Comparison of ENCODE assay signal across 8 mouse cellular contexts in the genomic region with DNA sequence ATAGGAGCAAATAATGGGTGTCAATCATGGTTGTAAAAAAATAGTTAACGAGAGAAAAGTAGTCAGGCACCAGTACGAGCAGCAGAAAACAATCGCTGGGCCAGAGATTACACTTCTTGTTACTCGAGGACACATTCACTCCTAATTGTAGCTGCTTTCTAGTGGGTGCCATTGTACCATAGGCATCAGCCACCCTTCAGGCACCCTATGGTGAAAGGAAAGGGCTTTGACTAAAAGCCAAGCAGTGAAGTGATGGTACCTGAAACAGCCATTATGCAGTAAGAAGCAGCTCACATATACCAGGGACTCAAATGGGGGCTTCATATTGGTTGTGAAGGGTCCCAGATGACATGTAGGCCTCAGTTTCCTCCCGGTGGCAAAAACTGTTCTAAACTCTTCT. TPM values are rescaled to one million over a fixed set of nuclear protein-coding genes. Genes with fewer than 3 reads are reported as not detected.
DNase-seq lines count a peak whose midpoint lies in the region; ATAC-seq and TF ChIP-seq lines count a peak whose summit lies in the region.

No protein-coding gene starts in this region.

- TF ChIP-seq EP300 in MEL (IDR thresholded peaks at IDR 0.05; ENCODE audit: low read depth in 1 of 2, low read length in 2 of 2), result no peak

- intact Hi-C loops in heart, postnatal 10 days (cut with DNase I), result loop anchor here (5.0 kb wide), 1 partner anchor 110 kb away; no protein-coding TSS in a partner anchor

- no peak for ATAC-seq in heart, embryonic 14.5 days (ENCODE audit: insufficient number of reproducible peaks, insufficient read depth, low FRiP score, low read depth)
- no peak for ATAC-seq in midbrain, embryonic 13.5 days

- no peak overlapping the region for H3K27ac ChIP-seq in heart, embryonic 14.5 days (replicated peaks in 1 of 2; ENCODE audit: control insufficient read depth in 1 of 2, insufficient read depth in 1 of 2, low read depth in 2 of 2, low read length in 2 of 2)
- no peak overlapping the region for H3K27ac ChIP-seq in MEL (ENCODE audit: control insufficient read depth, low read depth, low read length)
- H3K27ac ChIP-seq in midbrain, embryonic 13.5 days, result no peak overlapping the region

- TF ChIP-seq CTCF in MEL (IDR thresholded peaks at IDR 0.05 in 2 of 3, conservative IDR thresholded peaks at IDR 0.05 in 1 of 3; ENCODE audit: control insufficient read depth in 1 of 3, insufficient read depth in 1 of 3, low read depth in 2 of 3, low read length in 3 of 3, poor library complexity in 1 of 3, severe bottlenecking in 1 of 3), result no peak

- H3K4me1 ChIP-seq in heart, embryonic 14.5 days (ENCODE audit: control insufficient read depth in 2 of 2, insufficient read depth in 2 of 2, low read length in 2 of 2), result peaks cover 5 to 38% of the 10 kb centered on the region in 2 experiments; a peak in 2 of 4 replicates
- peaks cover 0 to 16% of the 10 kb centered on the region in 2 experiments; a peak in 2 of 4 replicates for H3K4me1 ChIP-seq in MEL (ENCODE audit: control insufficient read depth in 1 of 2, insufficient read depth in 2 of 2, low read length in 2 of 2)
- peaks cover 29% of the 10 kb centered on the region for H3K4me1 ChIP-seq in midbrain, embryonic 13.5 days (replicated peaks)

- WGBS in heart, embryonic 14.5 days, result 76% methylated on average over 5 of the region's 5 CpGs
- WGBS in midbrain, embryonic 13.5 days, result 87% methylated on average over 5 of the region's 5 CpGs

- no peak for TF ChIP-seq POLR2A in MEL (IDR thresholded peaks at IDR 0.05; ENCODE audit: control insufficient read depth in 1 of 2, insufficient read depth in 1 of 2, low read depth in 1 of 2, low read length in 2 of 2, poor library complexity in 1 of 2)

- no peaks in the 10 kb centered on the region for H3K27me3 ChIP-seq in heart, embryonic 14.5 days (ENCODE audit: control insufficient read depth, insufficient read depth, low read length)
- no peaks in the 10 kb centered on the region for H3K27me3 ChIP-seq in MEL (ENCODE audit: control insufficient read depth in 1 of 2, insufficient read depth in 2 of 2, low read length in 2 of 2)
- no peaks in the 10 kb centered on the region for H3K27me3 ChIP-seq in midbrain, embryonic 13.5 days

- H3K9me3 ChIP-seq in heart, embryonic 14.5 days (ENCODE audit: control insufficient read depth, low read length), result no peaks in the 10 kb centered on the region
- no peaks in the 10 kb centered on the region for H3K9me3 ChIP-seq in MEL (replicated peaks; ENCODE audit: insufficient read depth, low read length)
- peaks cover 22% of the 10 kb centered on the region for H3K9me3 ChIP-seq in midbrain, embryonic 13.5 days

- H3K4me3 ChIP-seq in heart, embryonic 14.5 days (ENCODE audit: control insufficient read depth in 1 of 2, insufficient read depth in 1 of 2, low read depth in 1 of 2, low read length in 2 of 2), result peak overlapping the region; percentile 89 to 96
- peak overlapping the region; percentile 89 to 91 for H3K4me3 ChIP-seq in MEL (ENCODE audit: control insufficient read depth in 1 of 2, insufficient read depth in 1 of 2, low read depth in 2 of 2, low read length in 2 of 2)
- peak overlapping the region; percentile 79 for H3K4me3 ChIP-seq in midbrain, embryonic 13.5 days (replicated peaks)

- H3K9ac ChIP-seq in heart, embryonic 14.5 days (ENCODE audit: low read length), result peak overlapping the region; percentile 98
- H3K9ac ChIP-seq in MEL (ENCODE audit: control insufficient read depth, low read depth, low read length, poor library complexity, severe bottlenecking), result peak overlapping the region; percentile 92
- peak overlapping the region; percentile 96; the same call in 1 of the 2 replicates for H3K9ac ChIP-seq in midbrain, embryonic 13.5 days (replicated peaks)

- peaks cover 37% of the 10 kb centered on the region for H3K79me2 ChIP-seq in MEL (ENCODE audit: control insufficient read depth, insufficient read depth, low read length, poor library complexity)

- peak overlapping the region; percentile 74 for H3K4me2 ChIP-seq in heart, embryonic 14.5 days (ENCODE audit: low read length)
- H3K4me2 ChIP-seq in midbrain, embryonic 13.5 days (replicated peaks), result peak overlapping the region; percentile 70

- DNase-seq in heart, adult 9 months (ENCODE audit: low spot score in 2 of 2), result no peak
- peak; percentile 46 for DNase-seq in MEL (ENCODE audit: low read depth, low spot score)
- peak; percentile 8 to 20 for DNase-seq in heart, postnatal 10 days
- DNase-seq in embryo, embryonic 11 days, result no peak
- DNase-seq in gastrocnemius, postnatal 4 days (ENCODE audit: low spot score in 2 of 2), result no peak
- DNase-seq in layer of hippocampus, adult 8-10 months (ENCODE audit: low spot score in 2 of 2), result no peak

- TF ChIP-seq RAD21 in MEL (IDR thresholded peaks at IDR 0.05; ENCODE audit: low read depth, low read length), result no peak

- peaks cover 52% of the 10 kb centered on the region for H3K36me3 ChIP-seq in heart, embryonic 14.5 days (ENCODE audit: control insufficient read depth, insufficient read depth, low read length)
- peaks cover 33 to 44% of the 10 kb centered on the region in 2 experiments for H3K36me3 ChIP-seq in MEL (ENCODE audit: control insufficient read depth in 1 of 2, insufficient read depth in 2 of 2, low read length in 2 of 2)
- peaks cover 38% of the 10 kb centered on the region for H3K36me3 ChIP-seq in midbrain, embryonic 13.5 days

TF ChIP-seq in MEL, 35 proteins besides CTCF, POLR2A, EP300 and RAD21:
- TF ChIP-seq E2F4 (IDR thresholded peaks at IDR 0.05; ENCODE audit: borderline replicate concordance, low read depth, low read length) (no peak), MAX (IDR thresholded peaks at IDR 0.05; ENCODE audit: low read length) (0 out of 2 replicates have a peak, but pooled peaks have one; percentile 14), TCF12 (IDR thresholded peaks at IDR 0.05; ENCODE audit: low read depth, low read length) (no peak), MAZ (IDR thresholded peaks at IDR 0.05; ENCODE audit: low read depth, low read length) (no peak), USF1 (IDR thresholded peaks at IDR 0.05; ENCODE audit: low read depth, low read length) (no peak), JUND (IDR thresholded peaks at IDR 0.05; ENCODE audit: low read depth, low read length) (no peak), ZNF384 (IDR thresholded peaks at IDR 0.05; ENCODE audit: low read depth, low read length) (no peak)

RNA-seq across cellular contexts. Expression of gene Morc2a, which starts 1.3 kb away (rescaled TPM):
- 15.1 and 15.9 TPM in 2 replicates for polyA plus RNA-seq in heart, embryonic 14.5 days (2014; fragmentation: Nextera tagmentation; extraction: Ambion mirVana)
- total RNA-seq in MEL (2012; rRNA removed), result 12.8 and 14.7 TPM in 2 replicates
- polyA plus RNA-seq in MEL (2012; ENCODE audit: insufficient read depth in 1 of 2, insufficient read length in 2 of 2, low read depth in 1 of 2, low replicate concordance in 2 of 2, missing spikeins in 1 of 2), result 10 to 100 TPM; 23.4 to 25.6 TPM
- 10 to 100 TPM; 28.9 to 36.8 TPM for total RNA-seq in heart, postnatal 10 days (2021)
- polyA plus RNA-seq in midbrain, embryonic 13.5 days (2015; fragmentation: Nextera tagmentation; extraction: Ambion mirVana), result 40.8 and 42.0 TPM in 2 replicates
- total RNA-seq in gastrocnemius, postnatal 4 days (2021), result 10 to 100 TPM; 31.3 to 32.1 TPM
- total RNA-seq in layer of hippocampus, adult 8-10 months (2022), result 10 to 100 TPM; 36.6 to 49.3 (median 44.3) TPM

Comparison
In these comparisons a context has a peak if more than half of its experiments do, and no peak if none do; other contexts are left out.
1. DNase-seq: peak in MEL (single experiment) and heart, postnatal 10 days (2 of 2); none in heart, adult 9 months (0 of 2), embryo, embryonic 11 days (single experiment), gastrocnemius, postnatal 4 days (0 of 2) and layer of hippocampus, adult 8-10 months (0 of 2).
2. Peak in every context shown above with its lines, with median percentiles within 50 percentile points of each other: H3K4me3 ChIP-seq and H3K9ac ChIP-seq.